Mouse (Mus musculus): ENCODE measurements at regions not wholly inside any gene's neighbourhood (a gene's known extent, or its start where the extent isn't known, plus 50 kb on each side); places are given as distances from the start of the nearest gene placed in this dataset.

GRCm38 (mm10) chr10:110625644-110626043, 119.6 kb upstream of the E2f7 start:
- H3K4me1 ChIP-seq (ENCODE audit: control insufficient read depth, insufficient read depth, low read length), result no peaks in the 10 kb centered on the region
- no peaks in the 10 kb centered on the region for H3K27me3 ChIP-seq (ENCODE audit: control insufficient read depth, insufficient read depth, low read length)
- H3K4me2 ChIP-seq (ENCODE audit: low read depth), result no peak overlapping the region
- ATAC-seq (ENCODE audit: insufficient read depth, low FRiP score, low TSS enrichment), result no peak
- H3K27ac ChIP-seq (ENCODE audit: low read depth, low read length), result no peak overlapping the region
- no peaks in the 10 kb centered on the region for H3K9me3 ChIP-seq (ENCODE audit: control insufficient read depth, low read length)
- no peak overlapping the region for H3K4me3 ChIP-seq (ENCODE audit: low read depth, low read length)
- DNase-seq (ENCODE audit: low spot score), result no peak
- 91% methylated on average over 3 of the region's 3 CpGs for WGBS
- H3K9ac ChIP-seq (ENCODE audit: low read length), result no peak overlapping the region
- H3K36me3 ChIP-seq (ENCODE audit: control insufficient read depth, insufficient read depth, low read length), result no peaks in the 10 kb centered on the region

- DNase-seq (ENCODE audit: low spot score) (no peak), ATAC-seq (ENCODE audit: insufficient read depth, low FRiP score, low TSS enrichment) (peak; percentile 63; the same call in 1 of the 2 replicates)
Measured at GRCm38 (mm10) chr10:110640406-110640805, 104.8 kb upstream of the E2f7 start.

GRCm38 (mm10) chr10:110642065-110642690, 103.1 kb upstream of the E2f7 start:
- no peak overlapping the region for H3K4me3 ChIP-seq (ENCODE audit: low read depth, low read length)
- H3K36me3 ChIP-seq (ENCODE audit: control insufficient read depth, insufficient read depth, low read length), result no peaks in the 10 kb centered on the region
- no peaks in the 10 kb centered on the region for H3K4me1 ChIP-seq (ENCODE audit: control insufficient read depth, insufficient read depth, low read length)
- 74% methylated on average over 19 of the region's 19 CpGs for WGBS
- no peaks in the 10 kb centered on the region for H3K9me3 ChIP-seq (ENCODE audit: control insufficient read depth, low read length)
- ATAC-seq (ENCODE audit: insufficient read depth, low FRiP score, low TSS enrichment), result no peak
- H3K27me3 ChIP-seq (ENCODE audit: control insufficient read depth, insufficient read depth, low read length), result no peaks in the 10 kb centered on the region
- H3K4me2 ChIP-seq (ENCODE audit: low read depth), result no peak overlapping the region
- H3K9ac ChIP-seq (ENCODE audit: low read length), result no peak overlapping the region
- DNase-seq (ENCODE audit: low spot score), result peak; percentile 31
- no peak overlapping the region for H3K27ac ChIP-seq (ENCODE audit: low read depth, low read length)

More at GRCm38 (mm10) chr10:110640406-110640805, 104.8 kb upstream of the E2f7 start:
- Histone ChIP-seq H3K9ac (ENCODE audit: low read length) (no peak overlapping the region), H3K4me3 (ENCODE audit: low read depth, low read length) (no peak overlapping the region), H3K27me3 (ENCODE audit: control insufficient read depth, insufficient read depth, low read length) (no peaks in the 10 kb centered on the region), H3K4me1 (ENCODE audit: control insufficient read depth, insufficient read depth, low read length) (no peaks in the 10 kb centered on the region), H3K9me3 (ENCODE audit: control insufficient read depth, low read length) (no peaks in the 10 kb centered on the region), H3K27ac (ENCODE audit: low read depth, low read length) (no peak overlapping the region), H3K4me2 (ENCODE audit: low read depth) (no peak overlapping the region), H3K36me3 (ENCODE audit: control insufficient read depth, insufficient read depth, low read length) (no peaks in the 10 kb centered on the region)
- WGBS, result 17% methylated on average over 10 of the region's 10 CpGs

- H3K9me3 ChIP-seq (ENCODE audit: control insufficient read depth, low read length), result no peaks in the 10 kb centered on the region
- H3K4me1 ChIP-seq (ENCODE audit: control insufficient read depth, insufficient read depth, low read length), result no peaks in the 10 kb centered on the region
- no peaks in the 10 kb centered on the region for H3K27me3 ChIP-seq (ENCODE audit: control insufficient read depth, insufficient read depth, low read length)
- no peak overlapping the region for H3K9ac ChIP-seq (ENCODE audit: low read length)
- no peak for ATAC-seq (ENCODE audit: insufficient read depth, low FRiP score, low TSS enrichment)
- no peak for DNase-seq (ENCODE audit: low spot score)
- H3K36me3 ChIP-seq (ENCODE audit: control insufficient read depth, insufficient read depth, low read length), result no peaks in the 10 kb centered on the region
- WGBS, result 85% methylated on average over 7 of the region's 7 CpGs
- H3K27ac ChIP-seq (ENCODE audit: low read depth, low read length), result no peak overlapping the region
- no peak overlapping the region for H3K4me3 ChIP-seq (ENCODE audit: low read depth, low read length)
- H3K4me2 ChIP-seq (ENCODE audit: low read depth), result no peak overlapping the region
Measured at GRCm38 (mm10) chr10:110647603-110648002, 97.6 kb upstream of the E2f7 start.

- no peaks in the 10 kb centered on the region for H3K27me3 ChIP-seq (ENCODE audit: control insufficient read depth, insufficient read depth, low read length)
- no peaks in the 10 kb centered on the region for H3K36me3 ChIP-seq (ENCODE audit: control insufficient read depth, insufficient read depth, low read length)
- H3K27ac ChIP-seq (ENCODE audit: low read depth, low read length), result no peak overlapping the region
- no peak overlapping the region for H3K9ac ChIP-seq (ENCODE audit: low read length)
- H3K4me3 ChIP-seq (ENCODE audit: low read depth, low read length), result no peak overlapping the region
- no peak for DNase-seq (ENCODE audit: low spot score)
- no peak overlapping the region for H3K4me2 ChIP-seq (ENCODE audit: low read depth)
- WGBS, result 75% methylated on average over 6 of the region's 6 CpGs
- H3K9me3 ChIP-seq (ENCODE audit: control insufficient read depth, low read length), result no peaks in the 10 kb centered on the region
- no peak for ATAC-seq (ENCODE audit: insufficient read depth, low FRiP score, low TSS enrichment)
- no peaks in the 10 kb centered on the region for H3K4me1 ChIP-seq (ENCODE audit: control insufficient read depth, insufficient read depth, low read length)
Measured at GRCm38 (mm10) chr10:110650107-110650506, 95.1 kb upstream of the E2f7 start.

GRCm38 (mm10) chr10:110650851-110651250, 94.4 kb upstream of the E2f7 start:
- H3K27me3 ChIP-seq (ENCODE audit: control insufficient read depth, insufficient read depth, low read length), result no peaks in the 10 kb centered on the region
- no peak overlapping the region for H3K4me2 ChIP-seq (ENCODE audit: low read depth)
- H3K36me3 ChIP-seq (ENCODE audit: control insufficient read depth, insufficient read depth, low read length), result no peaks in the 10 kb centered on the region
- no peak overlapping the region for H3K9ac ChIP-seq (ENCODE audit: low read length)
- H3K9me3 ChIP-seq (ENCODE audit: control insufficient read depth, low read length), result no peaks in the 10 kb centered on the region
- no peak overlapping the region for H3K27ac ChIP-seq (ENCODE audit: low read depth, low read length)
- no peaks in the 10 kb centered on the region for H3K4me1 ChIP-seq (ENCODE audit: control insufficient read depth, insufficient read depth, low read length)
- no peak for ATAC-seq (ENCODE audit: insufficient read depth, low FRiP score, low TSS enrichment)
- H3K4me3 ChIP-seq (ENCODE audit: low read depth, low read length), result no peak overlapping the region
- no peak for DNase-seq (ENCODE audit: low spot score)

GRCm38 (mm10) chr10:110654070-110654469, 91.2 kb upstream of the E2f7 start:
- no peak for DNase-seq (ENCODE audit: low spot score)
- H3K9ac ChIP-seq (ENCODE audit: low read length), result no peak overlapping the region
- no peak for ATAC-seq (ENCODE audit: insufficient read depth, low FRiP score, low TSS enrichment)
- no peak overlapping the region for H3K4me3 ChIP-seq (ENCODE audit: low read depth, low read length)
- H3K27me3 ChIP-seq (ENCODE audit: control insufficient read depth, insufficient read depth, low read length), result no peaks in the 10 kb centered on the region
- H3K27ac ChIP-seq (ENCODE audit: low read depth, low read length), result no peak overlapping the region
- H3K4me1 ChIP-seq (ENCODE audit: control insufficient read depth, insufficient read depth, low read length), result no peaks in the 10 kb centered on the region
- no peaks in the 10 kb centered on the region for H3K36me3 ChIP-seq (ENCODE audit: control insufficient read depth, insufficient read depth, low read length)
- 91% methylated on average over 6 of the region's 6 CpGs for WGBS
- no peaks in the 10 kb centered on the region for H3K9me3 ChIP-seq (ENCODE audit: control insufficient read depth, low read length)
- no peak overlapping the region for H3K4me2 ChIP-seq (ENCODE audit: low read depth)

- Histone ChIP-seq H3K9me3 (ENCODE audit: control insufficient read depth, low read length) (no peaks in the 10 kb centered on the region), H3K4me1 (ENCODE audit: control insufficient read depth, insufficient read depth, low read length) (no peaks in the 10 kb centered on the region), H3K9ac (ENCODE audit: low read length) (no peak overlapping the region), H3K27me3 (ENCODE audit: control insufficient read depth, insufficient read depth, low read length) (no peaks in the 10 kb centered on the region), H3K27ac (ENCODE audit: low read depth, low read length) (no peak overlapping the region), H3K36me3 (ENCODE audit: control insufficient read depth, insufficient read depth, low read length) (no peaks in the 10 kb centered on the region), H3K4me2 (ENCODE audit: low read depth) (no peak overlapping the region), H3K4me3 (ENCODE audit: low read depth, low read length) (no peak overlapping the region)
- ATAC-seq (ENCODE audit: insufficient read depth, low FRiP score, low TSS enrichment) (no peak), DNase-seq (ENCODE audit: low spot score) (no peak)
- WGBS, result 91% methylated on average over 4 of the region's 4 CpGs
Measured at GRCm38 (mm10) chr10:110658153-110658695, 87.0 kb upstream of the E2f7 start.

GRCm38 (mm10) chr10:110676503-110676902, 68.7 kb upstream of the E2f7 start:
- no peak overlapping the region for H3K4me3 ChIP-seq (ENCODE audit: low read depth, low read length)
- H3K4me1 ChIP-seq (ENCODE audit: control insufficient read depth, insufficient read depth, low read length), result no peaks in the 10 kb centered on the region
- H3K4me2 ChIP-seq (ENCODE audit: low read depth), result no peak overlapping the region
- 70% methylated on average over 4 of the region's 4 CpGs for WGBS
- no peak overlapping the region for H3K9ac ChIP-seq (ENCODE audit: low read length)
- H3K27ac ChIP-seq (ENCODE audit: low read depth, low read length), result no peak overlapping the region
- DNase-seq (ENCODE audit: low spot score) (peak; percentile 43), ATAC-seq (ENCODE audit: insufficient read depth, low FRiP score, low TSS enrichment) (no peak)
- no peaks in the 10 kb centered on the region for H3K27me3 ChIP-seq (ENCODE audit: control insufficient read depth, insufficient read depth, low read length)
- H3K36me3 ChIP-seq (ENCODE audit: control insufficient read depth, insufficient read depth, low read length), result no peaks in the 10 kb centered on the region
- no peaks in the 10 kb centered on the region for H3K9me3 ChIP-seq (ENCODE audit: control insufficient read depth, low read length)

Data from neural tube, embryonic 11.5 days (tissue).